Mouse (Mus musculus): Measurements from ENCODE around the gene C8b. TPM values are rescaled to one million over a fixed set of nuclear protein-coding genes. Genes with fewer than 3 reads are reported as not detected.

Gene C8b
- not detected in 2 replicates for polyA plus RNA-seq (2014; fragmentation: Nextera tagmentation; extraction: Ambion mirVana)

- DNase-seq (ENCODE audit: low spot score), result no peak
- Histone ChIP-seq H3K9ac (ENCODE audit: low read length) (no peak within 1 kb of the TSS), H3K27me3 (replicated peaks; ENCODE audit: control insufficient read depth, insufficient read depth, low read length) (no peaks in the 10 kb centered on the region), H3K9me3 (replicated peaks; ENCODE audit: control insufficient read depth, low read length) (no peaks in the 10 kb centered on the region), H3K4me2 (ENCODE audit: low read length) (no peak within 1 kb of the TSS), H3K27ac (ENCODE audit: low read depth, low read length) (no peak within 1 kb of the TSS), H3K4me3 (ENCODE audit: low read depth, low read length) (no peak within 1 kb of the TSS), H3K4me1 (ENCODE audit: control insufficient read depth, insufficient read depth, low read length) (peaks cover 15% of the 10 kb centered on the region), H3K36me3 (ENCODE audit: control insufficient read depth, insufficient read depth, low read length) (no peaks in the 10 kb centered on the region)
- ATAC-seq, result no peak
- 97% methylated on average over 8 of the region's 8 CpGs for WGBS
These were observed at the start of gene C8b for GRCm38 (mm10) chr4:104766065-104766464. Gene C8b (plus strand): TSS chr4:104766317.

GRCm38 (mm10) chr4:104716506-104716905 lies 49.6 kb upstream of the C8b start:
- 20% methylated on average over 1 of the region's 1 CpGs for WGBS
- DNase-seq (ENCODE audit: low spot score), result peak; percentile 59
- Histone ChIP-seq H3K4me2 (ENCODE audit: low read length) (no peak overlapping the region), H3K9me3 (replicated peaks; ENCODE audit: control insufficient read depth, low read length) (no peaks in the 10 kb centered on the region), H3K36me3 (ENCODE audit: control insufficient read depth, insufficient read depth, low read length) (peaks cover 4% of the 10 kb centered on the region; the same call in 1 of the 2 replicates), H3K27me3 (replicated peaks; ENCODE audit: control insufficient read depth, insufficient read depth, low read length) (no peaks in the 10 kb centered on the region), H3K4me3 (ENCODE audit: low read depth, low read length) (no peak overlapping the region), H3K4me1 (ENCODE audit: control insufficient read depth, insufficient read depth, low read length) (peaks cover 42% of the 10 kb centered on the region), H3K9ac (ENCODE audit: low read length) (no peak overlapping the region), H3K27ac (ENCODE audit: low read depth, low read length) (0 out of 2 replicates have a peak overlapping the region, but pooled peaks have one; percentile 11)
- no peak for ATAC-seq

- Histone ChIP-seq H3K9ac (ENCODE audit: low read length) (no peak overlapping the region; the same call in 1 of the 2 replicates), H3K27ac (ENCODE audit: low read depth, low read length) (peak overlapping the region; percentile 58), H3K4me2 (ENCODE audit: low read length) (no peak overlapping the region), H3K4me3 (ENCODE audit: low read depth, low read length) (no peak overlapping the region), H3K27me3 (replicated peaks; ENCODE audit: control insufficient read depth, insufficient read depth, low read length) (no peaks in the 10 kb centered on the region), H3K9me3 (replicated peaks; ENCODE audit: control insufficient read depth, low read length) (no peaks in the 10 kb centered on the region), H3K36me3 (ENCODE audit: control insufficient read depth, insufficient read depth, low read length) (peaks cover 4% of the 10 kb centered on the region; the same call in 1 of the 2 replicates), H3K4me1 (ENCODE audit: control insufficient read depth, insufficient read depth, low read length) (peaks cover 48% of the 10 kb centered on the region)
- DNase-seq (ENCODE audit: low spot score), result peak; percentile 89
- peak; percentile 84 for ATAC-seq
- WGBS, result 15% methylated on average over 13 of the region's 13 CpGs
These were observed 46.9 kb upstream of the C8b start for GRCm38 (mm10) chr4:104718973-104719795.

GRCm38 (mm10) chr4:104723527-104724045 lies 42.5 kb upstream of the C8b start:
- peak; percentile 51 for DNase-seq (ENCODE audit: low spot score)
- no peak for ATAC-seq
- no peak overlapping the region for H3K9ac ChIP-seq (ENCODE audit: low read length)
- H3K36me3 ChIP-seq (ENCODE audit: control insufficient read depth, insufficient read depth, low read length), result peaks cover 9% of the 10 kb centered on the region; the same call in 1 of the 2 replicates
- H3K27ac ChIP-seq (ENCODE audit: low read depth, low read length), result peak overlapping the region; percentile 69; the same call in 1 of the 2 replicates
- no peak overlapping the region for H3K4me2 ChIP-seq (ENCODE audit: low read length)
- H3K9me3 ChIP-seq (replicated peaks; ENCODE audit: control insufficient read depth, low read length), result no peaks in the 10 kb centered on the region
- no peaks in the 10 kb centered on the region for H3K27me3 ChIP-seq (replicated peaks; ENCODE audit: control insufficient read depth, insufficient read depth, low read length)
- H3K4me3 ChIP-seq (ENCODE audit: low read depth, low read length), result no peak overlapping the region
- H3K4me1 ChIP-seq (ENCODE audit: control insufficient read depth, insufficient read depth, low read length), result peaks cover 33% of the 10 kb centered on the region
- 58% methylated on average over 6 of the region's 6 CpGs for WGBS

- Histone ChIP-seq H3K27me3 (replicated peaks; ENCODE audit: control insufficient read depth, insufficient read depth, low read length) (no peaks in the 10 kb centered on the region), H3K9me3 (replicated peaks; ENCODE audit: control insufficient read depth, low read length) (no peaks in the 10 kb centered on the region), H3K4me2 (ENCODE audit: low read length) (no peak overlapping the region), H3K27ac (ENCODE audit: low read depth, low read length) (peak overlapping the region; percentile 69), H3K4me3 (ENCODE audit: low read depth, low read length) (no peak overlapping the region), H3K4me1 (ENCODE audit: control insufficient read depth, insufficient read depth, low read length) (peaks cover 26% of the 10 kb centered on the region), H3K9ac (ENCODE audit: low read length) (no peak overlapping the region), H3K36me3 (ENCODE audit: control insufficient read depth, insufficient read depth, low read length) (peaks cover 9% of the 10 kb centered on the region; the same call in 1 of the 2 replicates)
- WGBS, result 30% methylated on average over 5 of the region's 5 CpGs
- DNase-seq (ENCODE audit: low spot score), result peak; percentile 79
- ATAC-seq, result peak; percentile 62; the same call in 1 of the 2 replicates
These were observed 41.9 kb upstream of the C8b start for GRCm38 (mm10) chr4:104724258-104724657.

GRCm38 (mm10) chr4:104725673-104726072 lies 40.4 kb upstream of the C8b start:
- DNase-seq (ENCODE audit: low spot score) (peak; percentile 47), ATAC-seq (no peak)
- H3K36me3 ChIP-seq (ENCODE audit: control insufficient read depth, insufficient read depth, low read length), result peaks cover 9% of the 10 kb centered on the region; the same call in 1 of the 2 replicates
- peaks cover 14% of the 10 kb centered on the region for H3K4me1 ChIP-seq (ENCODE audit: control insufficient read depth, insufficient read depth, low read length)
- no peaks in the 10 kb centered on the region for H3K9me3 ChIP-seq (replicated peaks; ENCODE audit: control insufficient read depth, low read length)
- no peak overlapping the region for H3K4me3 ChIP-seq (ENCODE audit: low read depth, low read length)
- H3K27me3 ChIP-seq (replicated peaks; ENCODE audit: control insufficient read depth, insufficient read depth, low read length), result no peaks in the 10 kb centered on the region
- no peak overlapping the region for H3K27ac ChIP-seq (ENCODE audit: low read depth, low read length)
- no peak overlapping the region for H3K4me2 ChIP-seq (ENCODE audit: low read length)
- H3K9ac ChIP-seq (ENCODE audit: low read length), result no peak overlapping the region
- WGBS, result 50% methylated on average over 3 of the region's 3 CpGs

GRCm38 (mm10) chr4:104729185-104729584 lies 36.9 kb upstream of the C8b start:
- no peak overlapping the region for H3K27ac ChIP-seq (ENCODE audit: low read depth, low read length)
- no peaks in the 10 kb centered on the region for H3K9me3 ChIP-seq (replicated peaks; ENCODE audit: control insufficient read depth, low read length)
- no peaks in the 10 kb centered on the region for H3K27me3 ChIP-seq (replicated peaks; ENCODE audit: control insufficient read depth, insufficient read depth, low read length)
- ATAC-seq (no peak), DNase-seq (ENCODE audit: low spot score) (no peak)
- no peak overlapping the region for H3K9ac ChIP-seq (ENCODE audit: low read length)
- WGBS, result 84% methylated on average over 8 of the region's 8 CpGs
- peaks cover 3% of the 10 kb centered on the region for H3K4me1 ChIP-seq (ENCODE audit: control insufficient read depth, insufficient read depth, low read length)
- H3K4me3 ChIP-seq (ENCODE audit: low read depth, low read length), result no peak overlapping the region
- peaks cover 9% of the 10 kb centered on the region; the same call in 1 of the 2 replicates for H3K36me3 ChIP-seq (ENCODE audit: control insufficient read depth, insufficient read depth, low read length)
- H3K4me2 ChIP-seq (ENCODE audit: low read length), result no peak overlapping the region

- Histone ChIP-seq H3K4me1 (ENCODE audit: control insufficient read depth, insufficient read depth, low read length) (0 out of 2 replicates have a peak, but pooled peaks cover 2% of the 10 kb centered on the region), H3K36me3 (ENCODE audit: control insufficient read depth, insufficient read depth, low read length) (no peaks in the 10 kb centered on the region), H3K4me2 (ENCODE audit: low read length) (no peak overlapping the region), H3K4me3 (ENCODE audit: low read depth, low read length) (no peak overlapping the region), H3K27me3 (replicated peaks; ENCODE audit: control insufficient read depth, insufficient read depth, low read length) (no peaks in the 10 kb centered on the region), H3K9me3 (replicated peaks; ENCODE audit: control insufficient read depth, low read length) (no peaks in the 10 kb centered on the region), H3K27ac (ENCODE audit: low read depth, low read length) (no peak overlapping the region), H3K9ac (ENCODE audit: low read length) (no peak overlapping the region)
- peak; percentile 32 for DNase-seq (ENCODE audit: low spot score)
- WGBS, result 52% methylated on average over 6 of the region's 6 CpGs
- ATAC-seq, result no peak
These were observed 19.6 kb upstream of the C8b start for GRCm38 (mm10) chr4:104746500-104746899.

GRCm38 (mm10) chr4:104754090-104754489 lies 12.0 kb upstream of the C8b start:
- no peak overlapping the region for H3K4me2 ChIP-seq (ENCODE audit: low read length)
- H3K9ac ChIP-seq (ENCODE audit: low read length), result no peak overlapping the region
- H3K4me3 ChIP-seq (ENCODE audit: low read depth, low read length), result no peak overlapping the region
- no peak overlapping the region for H3K27ac ChIP-seq (ENCODE audit: low read depth, low read length)
- ATAC-seq (no peak), DNase-seq (ENCODE audit: low spot score) (no peak)
- H3K4me1 ChIP-seq (ENCODE audit: control insufficient read depth, insufficient read depth, low read length), result no peaks in the 10 kb centered on the region
- H3K36me3 ChIP-seq (ENCODE audit: control insufficient read depth, insufficient read depth, low read length), result no peaks in the 10 kb centered on the region
- 69% methylated on average over 3 of the region's 3 CpGs for WGBS
- no peaks in the 10 kb centered on the region for H3K27me3 ChIP-seq (replicated peaks; ENCODE audit: control insufficient read depth, insufficient read depth, low read length)
- H3K9me3 ChIP-seq (replicated peaks; ENCODE audit: control insufficient read depth, low read length), result no peaks in the 10 kb centered on the region
